Mouse (Mus musculus) liver, adult 2 months (tissue): ENCODE measurements around the gene Kif1c.

Experiments
- CTCF ChIP-seq: fragments of 200-500 bp; IDR thresholded peaks from 2 replicates; pipeline ENCODE4 v1.5.1; 2011; ENCODE audit warnings: low read depth, low read length, control low read depth
- POLR2A ChIP-seq: fragments of 200-500 bp; IDR thresholded peaks from 2 replicates; pipeline ENCODE4 v1.6.1; 2011; ENCODE audit warnings: low read length, control low read depth; ENCODE audit not compliant: insufficient read depth; ENCODE audit errors: extremely low read depth

DNA sequence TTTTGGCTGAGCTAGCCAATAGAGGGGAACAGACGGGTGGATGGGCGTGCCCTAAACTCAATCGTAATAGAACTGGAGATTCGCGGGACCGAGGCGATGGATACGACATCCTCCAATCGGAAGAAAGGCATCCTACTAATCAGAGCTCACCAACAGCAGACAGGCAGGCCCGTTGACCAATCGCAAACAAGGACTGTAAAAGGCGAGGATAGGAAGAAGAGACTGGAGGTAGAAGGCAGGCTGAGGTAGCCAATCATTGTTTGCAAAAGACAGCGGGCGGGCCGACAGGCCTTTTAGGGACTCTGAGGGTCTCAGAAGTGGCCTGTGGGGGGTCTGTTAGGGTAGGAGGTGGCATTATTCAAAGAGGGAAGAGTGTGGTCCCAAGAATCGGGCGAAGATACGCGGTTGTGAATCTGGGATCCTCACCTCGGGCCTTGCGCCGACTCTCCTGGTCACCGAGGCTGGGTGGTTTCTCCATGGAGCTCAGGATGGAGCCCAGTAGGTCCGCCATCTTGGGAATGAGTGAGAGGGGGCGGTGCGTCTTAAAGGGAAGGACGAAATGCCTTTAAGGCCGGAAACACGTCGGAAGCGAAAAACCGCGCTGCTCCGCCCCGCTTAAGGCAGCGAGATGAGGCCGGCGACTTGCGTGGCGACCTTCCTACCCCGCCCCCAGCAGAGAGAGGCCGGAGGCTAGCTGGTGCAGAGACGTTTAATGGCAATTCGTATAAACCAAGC is 31.4 kb upstream of the Kif1c start, which contains the start of gene Spag7:
- TF ChIP-seq CTCF = no peak
- peak; percentile 72 for TF ChIP-seq POLR2A
